Mouse (Mus musculus) kidney, postnatal 4 days (tissue): ENCODE measurements around the gene Triml2.

Experiments used
- DNase-seq, 2 experiments: peaks; one replicate each; pipeline ENCODE4 v3.0.0; 2021; ENCODE audit warnings: mixed read lengths in 2 of 2

Triml2 gene

GRCm38 (mm10) chr8:43180054-43180690, at the start of gene Triml2:
Gene Triml2, plus strand, starts transcription at chr8:43180541.
- DNase-seq = no peak

GRCm38 (mm10) chr8:43141386-43141785, 39.0 kb upstream of the Triml2 start, which contains the start of gene Triml1:
Gene Triml1, minus strand, starts transcription at chr8:43141486.
- no peak for DNase-seq

- DNase-seq = no peak
These were observed 31.0 kb upstream of the Triml2 start for GRCm38 (mm10) chr8:43149307-43149706.

- DNase-seq = no peak
These were observed 17.1 kb upstream of the Triml2 start for GRCm38 (mm10) chr8:43163255-43163654.

- DNase-seq = no peak
These were observed 15.9 kb upstream of the Triml2 start for GRCm38 (mm10) chr8:43164453-43164852.

- DNase-seq = no peak
These were observed 12.3 kb upstream of the Triml2 start for GRCm38 (mm10) chr8:43168083-43168482.

- no peak for DNase-seq
These were observed 11.0 kb upstream of the Triml2 start for GRCm38 (mm10) chr8:43169249-43169755.

- DNase-seq = no peak
These were observed 3.4 kb upstream of the Triml2 start for GRCm38 (mm10) chr8:43176766-43177486.

GRCm38 (mm10) chr8:43178263-43178662, 2.1 kb upstream of the Triml2 start:
- DNase-seq = peak; percentile 20 to 28

- DNase-seq = peak in 1 of 2 experiments; percentile 12
These were observed 1.2 kb upstream of the Triml2 start for GRCm38 (mm10) chr8:43179189-43179588.

- no peak for DNase-seq
These were observed 1.9 kb downstream of the Triml2 start for GRCm38 (mm10) chr8:43182281-43182680.

- DNase-seq = no peak
These were observed 35.2 kb downstream of the Triml2 start for GRCm38 (mm10) chr8:43215554-43215953.

GRCm38 (mm10) chr8:43243326-43243725, 63.0 kb downstream of the Triml2 start:
- no peak for DNase-seq
